Mouse (Mus musculus) ES-E14 (cell line): ENCODE results near the gene Slc35e3. TPM values are rescaled to one million over a fixed set of nuclear protein-coding genes. Genes with fewer than 3 reads are reported as not detected.
A peak's percentile ranks its signal among the peaks of the same experiment; 100 is the strongest.
"Not testable (repeated sequence)": the region's sequence is repeated elsewhere in the genome, so short reads cannot be mapped to it uniquely, and the experiment has no call there.

Experiments used
- DNase-seq: peaks from one replicate; pipeline ENCODE4 v3.0.0-alpha.2; 2013; ENCODE audit warnings: low read depth, low spot score
- H3K27ac ChIP-seq: 2 replicates; pipeline ENCODE4 v1.5.1; 2012; ENCODE audit warnings: low read depth, mild to moderate bottlenecking, low read length, moderate library complexity, mixed read lengths; ENCODE audit not compliant: poor library complexity, insufficient read depth, severe bottlenecking
- H3K36me3 ChIP-seq: 2 replicates; pipeline ENCODE4 v1.6.1; 2012; ENCODE audit warnings: mild to moderate bottlenecking, low read length, moderate library complexity, mixed read lengths; ENCODE audit not compliant: control insufficient read depth, poor library complexity, insufficient read depth, severe bottlenecking
- H3K4me1 ChIP-seq, 2 experiments: fragments of 150-350 bp in 1 of 2; sonication (generic) in 1 of 2; 2 replicates each; pipeline ENCODE4 v1.6.1; 2012; ENCODE audit warnings: low read length in 2 of 2, mild to moderate bottlenecking in 1 of 2, mixed read lengths in 1 of 2; ENCODE audit not compliant: control insufficient read depth in 2 of 2, insufficient read depth in 2 of 2, poor library complexity in 1 of 2
- H3K4me3 ChIP-seq, 2 experiments: fragments of 150-350 bp in 1 of 2; sonication (generic) in 1 of 2; 2 replicates each; pipeline ENCODE4 v1.5.1; 2012; ENCODE audit warnings: low read length in 2 of 2, low read depth in 1 of 2, mild to moderate bottlenecking in 1 of 2, mixed read lengths in 1 of 2; ENCODE audit not compliant: insufficient read depth in 1 of 2, poor library complexity in 1 of 2, severe bottlenecking in 1 of 2
- H3K9ac ChIP-seq: 2 replicates; pipeline ENCODE4 v1.6.1; 2012; ENCODE audit warnings: low read depth, mild to moderate bottlenecking, low read length, mixed read lengths; ENCODE audit not compliant: poor library complexity, insufficient read depth, severe bottlenecking
- H3K9me3 ChIP-seq: fragments of 150-350 bp; sonication (generic); 2 replicates; pipeline ENCODE4 v1.6.1; 2012; ENCODE audit warnings: low read depth, mild to moderate bottlenecking, low read length; ENCODE audit not compliant: control insufficient read depth, insufficient read depth
- CHD2 ChIP-seq: IDR thresholded peaks from 2 replicates; pipeline ENCODE4 v1.6.1; 2014; ENCODE audit warnings: mild to moderate bottlenecking, low read depth, low read length, inconsistent platforms
- HCFC1 ChIP-seq: IDR thresholded peaks from 2 replicates; pipeline ENCODE4 v1.6.1; 2012; ENCODE audit warnings: low read length, inconsistent platforms, borderline replicate concordance; ENCODE audit not compliant: insufficient read depth
- MAFK ChIP-seq: IDR thresholded peaks from 2 replicates; pipeline ENCODE4 v1.6.1; 2014; ENCODE audit warnings: mild to moderate bottlenecking, low read depth, low read length, inconsistent platforms; ENCODE audit not compliant: insufficient read depth
- ZC3H11A ChIP-seq: IDR thresholded peaks from 2 replicates; pipeline ENCODE4 v1.6.1; 2012; ENCODE audit warnings: low read depth, mild to moderate bottlenecking, inconsistent platforms, low read length, borderline replicate concordance
- ZNF384 ChIP-seq: IDR thresholded peaks from 2 replicates; pipeline ENCODE4 v1.6.1; 2012; ENCODE audit warnings: low read depth, low read length, inconsistent platforms
- in situ Hi-C, 2 experiments: fragments of 600-800 bp; cut with MboI; formaldehyde crosslinking; loops; one replicate each; pipeline ENCODE4 v1.15.1; 2025; ENCODE audit warnings: low sequenced_read_pairs in 2 of 2, inconsistent platforms in 1 of 2; ENCODE audit not compliant: unreplicated experiment in 2 of 2
- total RNA-seq: library from RNA; depleted of rRNA; stranded (reverse); fragments of 300-350 nt; gene quantifications from 2 replicates; pipeline ENCODE4 v1.2.3, GENCODE M21; 2012

The Slc35e3 gene
- total RNA-seq, 1 experiment: 16.3 TPM

DNA sequence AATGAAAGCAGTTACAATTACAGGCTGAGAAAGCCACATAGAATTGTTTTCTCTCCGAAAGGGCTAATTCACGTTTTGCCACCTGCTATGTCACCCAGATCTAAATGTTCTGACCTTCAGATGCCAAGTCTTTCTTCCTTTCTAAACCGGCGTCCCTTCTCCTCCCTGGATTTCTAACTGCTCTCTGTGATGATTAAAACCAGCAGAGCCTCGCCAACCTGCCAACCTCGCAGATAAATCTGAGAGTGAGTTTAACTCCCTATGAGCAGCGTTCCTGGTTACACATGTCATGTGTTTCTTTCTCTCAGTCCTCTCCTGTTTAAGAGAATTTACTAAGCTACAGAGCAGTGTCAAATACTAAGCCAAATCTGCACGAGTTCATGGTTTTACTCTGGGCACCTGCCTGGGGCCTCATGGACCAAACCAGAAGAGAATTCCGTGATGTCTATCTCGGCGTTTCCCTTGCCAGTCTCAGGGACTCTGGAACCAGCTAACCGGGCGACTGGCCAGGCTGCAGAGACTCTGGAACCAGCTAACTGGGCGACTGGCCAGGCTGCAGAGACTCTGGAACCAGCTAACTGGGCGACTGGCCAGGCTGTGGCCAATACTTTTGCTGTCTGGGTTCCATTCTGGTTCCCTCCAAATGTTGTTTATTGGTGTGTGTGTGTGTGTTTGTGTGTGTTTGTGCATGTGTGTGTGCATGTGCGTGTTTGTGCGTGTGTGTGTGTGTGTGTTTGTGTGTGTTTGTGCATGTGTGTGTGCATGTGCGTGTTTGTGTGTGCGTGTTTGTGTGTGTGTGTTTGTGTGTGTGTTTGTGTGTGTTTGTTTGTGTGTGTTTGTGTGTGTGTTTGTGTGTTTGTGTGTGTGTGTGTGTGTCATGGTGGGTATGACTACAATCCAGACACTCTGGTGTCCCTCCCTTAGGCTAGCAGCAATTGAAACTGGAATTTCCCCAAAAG, 27.7 kb downstream of the Slc35e3 start:
- H3K4me1 ChIP-seq: peaks cover 7 to 18% of the 10 kb centered on the region in 2 experiments; a peak in 3 of 4 replicates
- H3K4me3 ChIP-seq: no peak overlapping the region
- H3K27ac ChIP-seq: peak overlapping the region; percentile 42; the same call in 1 of the 2 replicates
- H3K36me3 ChIP-seq: no peaks in the 10 kb centered on the region
- no peak for TF ChIP-seq HCFC1
- no peak for TF ChIP-seq CHD2
- TF ChIP-seq ZNF384: no peak
- no peak for TF ChIP-seq ZC3H11A
- TF ChIP-seq MAFK: no peak
- no peaks in the 10 kb centered on the region for H3K9me3 ChIP-seq
- DNase-seq: no peak
- in situ Hi-C loops: no loop called here
- H3K9ac ChIP-seq: no peak overlapping the region

DNA sequence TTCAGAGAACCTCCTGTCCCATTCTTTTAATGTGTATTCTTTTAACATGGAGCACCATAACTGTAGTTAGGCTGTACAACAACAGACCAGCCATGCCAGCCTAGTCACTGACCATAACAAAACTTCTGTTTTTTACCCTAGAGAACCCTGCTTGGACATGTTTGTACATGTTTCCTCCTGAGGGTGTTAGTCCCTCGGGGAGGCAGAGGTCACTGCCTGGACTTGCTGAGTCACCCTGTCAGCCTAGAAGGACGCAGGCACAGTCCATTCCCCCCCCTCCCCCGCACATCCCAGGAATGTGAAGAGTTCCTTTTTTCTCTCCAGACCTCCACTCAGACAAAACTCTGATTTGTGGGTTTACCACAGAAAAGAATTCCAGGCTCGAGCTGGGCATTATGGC, 28.6 kb downstream of the Slc35e3 start:
- TF ChIP-seq ZNF384 (no peak), MAFK (peak; percentile 91)
- Histone ChIP-seq H3K27ac (peak overlapping the region; percentile 40; the same call in 1 of the 2 replicates), H3K4me1 (peaks cover 7 to 19% of the 10 kb centered on the region in 2 experiments; a peak in 3 of 4 replicates), H3K9me3 (no peaks in the 10 kb centered on the region), H3K4me3 (no peak overlapping the region), H3K36me3 (no peaks in the 10 kb centered on the region), H3K9ac (no peak overlapping the region; the same call in 1 of the 2 replicates)
- in situ Hi-C loops: no loop called here
- DNase-seq: no peak

DNA sequence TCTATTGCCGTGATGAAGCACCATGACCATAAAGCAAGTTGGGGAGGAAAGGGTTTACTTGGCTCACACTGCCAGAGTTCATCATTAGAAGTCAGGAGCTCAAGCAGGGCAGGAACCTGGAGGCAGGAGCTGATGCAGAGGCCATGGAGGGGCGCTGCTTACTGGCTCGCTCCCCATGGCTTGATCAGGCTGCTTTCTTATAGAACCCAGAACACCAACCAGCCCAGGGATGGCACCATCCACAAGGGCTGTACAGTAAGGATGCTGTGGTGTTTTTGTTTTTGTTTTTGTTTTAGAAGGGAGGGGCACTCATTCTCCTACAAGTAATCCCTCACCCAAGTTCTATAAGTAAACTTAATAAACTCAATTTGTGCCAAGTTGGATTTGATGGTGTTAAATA, 29.5 kb downstream of the Slc35e3 start:
- no peak overlapping the region for H3K9ac ChIP-seq
- H3K27ac ChIP-seq: no peak overlapping the region
- H3K4me3 ChIP-seq: no peak overlapping the region
- no peaks in the 10 kb centered on the region for H3K9me3 ChIP-seq
- TF ChIP-seq ZC3H11A (no peak), ZNF384 (no peak), MAFK (no peak), CHD2 (no peak), HCFC1 (no peak)
- peaks cover 7 to 21% of the 10 kb centered on the region in 2 experiments; a peak in 3 of 4 replicates for H3K4me1 ChIP-seq
- DNase-seq: no peak
- H3K36me3 ChIP-seq: no peaks in the 10 kb centered on the region
- in situ Hi-C loops: no loop called here

DNA sequence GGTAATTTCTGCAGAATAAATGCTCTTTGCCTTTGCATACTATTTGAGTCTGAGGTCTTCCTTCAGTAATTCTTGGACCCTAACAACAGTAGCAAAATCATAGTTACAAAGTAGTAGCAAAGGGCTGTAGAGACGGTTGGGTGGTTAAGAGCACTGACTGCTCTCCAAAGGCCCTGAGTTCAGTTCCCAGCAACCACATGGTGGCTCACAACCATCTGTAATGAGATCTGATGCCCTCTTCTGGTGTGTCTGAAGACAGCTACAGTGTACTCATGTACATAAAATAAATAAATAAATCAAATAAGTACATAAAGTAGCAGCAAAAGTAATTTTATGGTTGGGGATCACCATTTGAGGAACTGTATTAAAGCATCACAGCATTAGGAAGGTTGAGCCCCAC, 30.5 kb downstream of the Slc35e3 start:
- in situ Hi-C loops, H3K9me3 ChIP-seq, H3K36me3 ChIP-seq, H3K4me3 ChIP-seq, H3K9ac ChIP-seq, H3K27ac ChIP-seq, DNase-seq: not testable (repeated sequence)
- H3K4me1 ChIP-seq: peaks cover 7 to 21% of the 10 kb centered on the region in 2 experiments; a peak in 3 of 4 replicates
